14 mouse cellular contexts compared by ENCODE assay signal in genomic region chr3:57998121-57999102, GRCm38 (mm10).
DNase-seq lines count a peak whose midpoint lies in the region; ATAC-seq lines count a peak whose summit lies in the region.
"Had no signal": no experiment of that assay in that cellular context is flagged by ENCODE, and none has a peak within 500 bp of the region (broad histone marks: within the 10 kb centered on the region; RNA-seq: fewer than 3 reads in every experiment).

No protein-coding gene starts in this region.

- H3K4me3 ChIP-seq in forebrain, embryonic 13.5 days: no peak overlapping the region
- no peak overlapping the region for H3K4me3 ChIP-seq in forebrain, embryonic 12.5 days (replicated peaks)
- H3K4me3 ChIP-seq: heart, embryonic 12.5 days; intestine, embryonic 15.5 days had no signal

- WGBS in forebrain, embryonic 13.5 days: 82% methylated on average over 6 of the region's 6 CpGs
- WGBS in forebrain, embryonic 12.5 days: 87% methylated on average over 6 of the region's 6 CpGs

- H3K27me3 ChIP-seq in forebrain, embryonic 13.5 days: no peaks in the 10 kb centered on the region
- no peaks in the 10 kb centered on the region for H3K27me3 ChIP-seq in forebrain, embryonic 12.5 days
- H3K27me3 ChIP-seq: heart, embryonic 12.5 days; intestine, embryonic 15.5 days had no signal

- peak; percentile 39 for DNase-seq in left cerebral cortex, adult 11 months (ENCODE audit: low spot score)
- DNase-seq in left cerebral cortex, postnatal 4 days: no peak
- DNase-seq in layer of hippocampus, adult 9-10 months (ENCODE audit: low spot score): peak; percentile 31
- peak; percentile 78 for DNase-seq in telencephalon, adult 2 months (ENCODE audit: low read depth, low spot score)
- DNase-seq in lung, postnatal 25 days (ENCODE audit: low spot score): no peak
- no peak for DNase-seq in embryo, embryonic 10.5 days (ENCODE audit: low spot score)
- DNase-seq: cerebellum, postnatal 14 days; kidney, postnatal 10 days; lung, adult 18-20 months had no signal

- H3K4me1 ChIP-seq in forebrain, embryonic 13.5 days: peaks cover 7% of the 10 kb centered on the region
- peaks cover 13% of the 10 kb centered on the region for H3K4me1 ChIP-seq in forebrain, embryonic 12.5 days
- H3K4me1 ChIP-seq: heart, embryonic 12.5 days had no signal

- H3K27ac ChIP-seq in forebrain, embryonic 13.5 days: no peak overlapping the region
- no peak overlapping the region for H3K27ac ChIP-seq in forebrain, embryonic 12.5 days
- H3K27ac ChIP-seq: intestine, embryonic 15.5 days; stomach, postnatal 0 days had no signal

- no peak overlapping the region for H3K9ac ChIP-seq in forebrain, embryonic 13.5 days
- no peak overlapping the region for H3K9ac ChIP-seq in forebrain, embryonic 12.5 days
- H3K9ac ChIP-seq: heart, embryonic 12.5 days; intestine, embryonic 15.5 days had no signal

- H3K36me3 ChIP-seq in forebrain, embryonic 13.5 days (ENCODE audit: poor library complexity, severe bottlenecking): no peaks in the 10 kb centered on the region
- no peaks in the 10 kb centered on the region for H3K36me3 ChIP-seq in forebrain, embryonic 12.5 days (replicated peaks)
- H3K36me3 ChIP-seq: heart, embryonic 12.5 days; intestine, embryonic 15.5 days had no signal

- no peaks in the 10 kb centered on the region for H3K9me3 ChIP-seq in forebrain, embryonic 13.5 days (replicated peaks)
- no peaks in the 10 kb centered on the region for H3K9me3 ChIP-seq in forebrain, embryonic 12.5 days
- H3K9me3 ChIP-seq: heart, embryonic 12.5 days; intestine, embryonic 15.5 days had no signal

- intact Hi-C loops in left cerebral cortex, postnatal 4 days (cut with DNase I): no loop called here

- no peak overlapping the region for H3K4me2 ChIP-seq in forebrain, embryonic 13.5 days
- no peak overlapping the region for H3K4me2 ChIP-seq in forebrain, embryonic 12.5 days
- H3K4me2 ChIP-seq: heart, embryonic 12.5 days; intestine, embryonic 15.5 days had no signal

- 0 out of 2 replicates have a peak, but pooled peaks have one; percentile 33 for ATAC-seq in forebrain, embryonic 13.5 days
- ATAC-seq in forebrain, embryonic 12.5 days (ENCODE audit: low FRiP score): no peak
- ATAC-seq: intestine, embryonic 15.5 days had no signal

Comparison
In these comparisons a context has a peak if more than half of its experiments do, and no peak if none do; other contexts are left out.
1. DNase-seq: peak in left cerebral cortex, adult 11 months (single experiment), layer of hippocampus, adult 9-10 months (single experiment) and telencephalon, adult 2 months (single experiment); none in left cerebral cortex, postnatal 4 days (single experiment), lung, postnatal 25 days (single experiment) and embryo, embryonic 10.5 days (single experiment).